Mouse (Mus musculus) cerebellum, adult 2 months (tissue): ENCODE results near the gene Slc25a13.
"Not testable (repeated sequence)": the region's sequence is repeated elsewhere in the genome, so short reads cannot be mapped to it uniquely, and the experiment has no call there.

Source experiments
- CTCF ChIP-seq: fragments of 200-500 bp; IDR thresholded peaks from 2 replicates; pipeline ENCODE4 v1.5.1; 2011; ENCODE audit warnings: low read depth, mild to moderate bottlenecking, control low read depth, low read length, moderate library complexity, borderline replicate concordance; ENCODE audit not compliant: insufficient read depth
- POLR2A ChIP-seq: fragments of 200-500 bp; IDR thresholded peaks from 2 replicates; pipeline ENCODE4 v1.6.1; 2011; ENCODE audit warnings: low read length, control low read depth, borderline replicate concordance; ENCODE audit not compliant: insufficient read depth

GRCm38 (mm10) chr6:6178341-6178740, 38.6 kb downstream of the Slc25a13 start:
- not testable (repeated sequence) for TF ChIP-seq CTCF, POLR2A
